Mouse (Mus musculus) cerebellum, adult 2 months (tissue): ENCODE measurements around the gene Lhfpl3.

ENCODE experiments used
- CTCF ChIP-seq: fragments of 200-500 bp; IDR thresholded peaks from 2 replicates; pipeline ENCODE4 v1.5.1; 2011; ENCODE audit warnings: low read depth, mild to moderate bottlenecking, control low read depth, low read length, moderate library complexity, borderline replicate concordance; ENCODE audit not compliant: insufficient read depth
- POLR2A ChIP-seq: fragments of 200-500 bp; IDR thresholded peaks from 2 replicates; pipeline ENCODE4 v1.6.1; 2011; ENCODE audit warnings: low read length, control low read depth, borderline replicate concordance; ENCODE audit not compliant: insufficient read depth

DNA sequence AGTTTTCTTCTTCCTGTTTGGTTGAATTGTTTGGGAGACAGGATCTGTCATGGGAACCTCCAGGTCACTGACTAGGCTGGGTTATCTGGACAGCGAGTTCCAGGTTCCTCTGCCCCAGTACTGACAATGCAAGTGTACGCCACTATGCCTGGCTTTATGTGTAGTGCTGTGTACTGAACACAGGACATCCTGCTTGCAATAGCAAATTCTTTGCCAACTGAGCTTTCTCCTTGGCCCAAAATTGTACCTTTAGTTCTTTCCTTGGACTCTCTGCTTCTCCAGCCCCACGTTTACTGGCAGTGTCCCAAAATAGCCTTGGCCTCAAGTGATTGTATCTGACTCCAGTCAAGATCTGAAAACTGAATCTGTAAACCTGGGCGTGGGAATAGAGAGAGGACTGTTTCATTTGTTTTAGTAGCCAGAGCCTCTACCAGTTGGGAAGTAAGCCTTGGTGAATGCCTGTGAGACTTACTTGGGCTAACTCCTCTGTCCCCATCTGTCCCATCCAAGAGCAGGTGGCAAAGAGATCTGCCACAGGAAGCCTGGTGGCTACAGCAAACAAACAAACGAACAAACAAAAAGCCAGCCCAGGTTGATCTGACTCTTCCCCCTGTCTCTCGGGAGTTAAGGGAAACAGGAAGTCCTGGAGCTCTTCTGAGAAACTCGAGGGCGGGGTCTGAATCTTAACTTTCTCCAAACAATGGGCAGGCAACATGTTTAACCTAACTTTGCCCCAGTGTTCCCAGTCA lies 269.9 kb downstream of the Lhfpl3 start:
- no peak for TF ChIP-seq POLR2A
- TF ChIP-seq CTCF = no peak
